Mouse (Mus musculus) C2C12 (cell line): ENCODE measurements at regions not wholly inside any gene's neighbourhood (a gene's known extent, or its start where the extent isn't known, plus 50 kb on each side); places are given as distances from the start of the nearest gene placed in this dataset.

Experiments
- H3K27me3 ChIP-seq: one replicate; pipeline ENCODE4 v1.6.1; 2011; ENCODE audit not compliant: control insufficient read depth, insufficient read depth, insufficient read length
- H3K36me3 ChIP-seq: one replicate; pipeline ENCODE4 v1.6.1; 2011; ENCODE audit not compliant: control insufficient read depth, insufficient read depth
- H3K4me3 ChIP-seq: one replicate; pipeline ENCODE4 v1.5.1; 2011; ENCODE audit warnings: mild to moderate bottlenecking, control low read depth; ENCODE audit not compliant: poor library complexity, insufficient read depth, severe bottlenecking
- H3K79me2 ChIP-seq: one replicate; pipeline ENCODE4 v1.6.1; 2011; ENCODE audit not compliant: control insufficient read depth, insufficient read depth
- H3K79me3 ChIP-seq: one replicate; pipeline ENCODE4 v1.6.1; 2011; ENCODE audit warnings: low read depth, control low read depth
- H3ac ChIP-seq: one replicate; pipeline ENCODE3; 2011; ENCODE audit warnings: low read depth; ENCODE audit not compliant: control insufficient read depth, insufficient read length
- CEBPB ChIP-seq: IDR thresholded peaks from one replicate; pipeline ENCODE4 v1.6.1; 2011; ENCODE audit warnings: low read depth, mild to moderate bottlenecking, control low read depth, moderate library complexity
- CTCF ChIP-seq: IDR thresholded peaks from one replicate; pipeline ENCODE4 v1.5.1; 2011; ENCODE audit not compliant: control insufficient read depth, insufficient read depth, insufficient read length
- FOSL1 ChIP-seq: IDR thresholded peaks from one replicate; pipeline ENCODE4 v1.8.0; 2011; ENCODE audit warnings: mild to moderate bottlenecking, low read length; ENCODE audit not compliant: poor library complexity, insufficient read depth, severe bottlenecking
- MAX ChIP-seq: IDR thresholded peaks from one replicate; pipeline ENCODE4 v1.6.1; 2011; ENCODE audit warnings: mild to moderate bottlenecking, control low read depth
- MYOD1 ChIP-seq: IDR thresholded peaks from one replicate; pipeline ENCODE4 v1.6.1; 2011; ENCODE audit warnings: low read depth; ENCODE audit not compliant: control insufficient read depth, insufficient read length
- MYOG ChIP-seq: IDR thresholded peaks from one replicate; pipeline ENCODE4 v1.6.1; 2011; ENCODE audit not compliant: control insufficient read depth, insufficient read length; ENCODE audit errors: extremely low read depth
- USF1 ChIP-seq: IDR thresholded peaks from one replicate; pipeline ENCODE4 v1.6.1; 2011; ENCODE audit warnings: low read depth, mild to moderate bottlenecking, control low read depth, moderate library complexity

DNA sequence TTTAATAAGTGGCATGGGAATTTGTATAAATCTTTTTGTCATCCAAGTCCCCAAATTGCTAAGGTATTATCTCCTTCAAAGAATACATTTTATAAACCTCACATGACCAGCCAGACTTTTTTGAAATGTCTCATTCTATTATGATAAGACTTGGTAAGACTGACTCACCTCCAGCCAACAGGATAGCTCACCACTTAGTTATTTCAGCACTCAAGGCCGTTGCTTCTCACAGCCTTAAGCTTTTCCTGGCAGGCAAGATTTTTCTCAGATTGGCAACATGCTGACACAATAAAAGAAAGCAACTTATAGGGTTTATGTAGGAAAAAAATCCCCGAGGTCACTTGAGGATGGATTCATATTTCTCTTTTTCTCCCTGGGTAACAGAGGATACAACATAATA lies 935.9 kb upstream of the Acvr2a start:
- H3K4me3 ChIP-seq = no peak overlapping the region
- H3K27me3 ChIP-seq = no peaks in the 10 kb centered on the region
- H3K36me3 ChIP-seq = no peaks in the 10 kb centered on the region
- H3ac ChIP-seq = no peak overlapping the region
- no peaks in the 10 kb centered on the region for H3K79me3 ChIP-seq
- no peaks in the 10 kb centered on the region for H3K79me2 ChIP-seq
- TF ChIP-seq MYOD1 (no peak), CTCF (no peak), USF1 (no peak), MYOG (no peak), CEBPB (no peak), FOSL1 (no peak)

GRCm38 (mm10) chr2:47879071-47879470 lies 934.8 kb upstream of the Acvr2a start:
- no peaks in the 10 kb centered on the region for H3K79me2 ChIP-seq
- no peaks in the 10 kb centered on the region for H3K27me3 ChIP-seq
- H3ac ChIP-seq = no peak overlapping the region
- no peaks in the 10 kb centered on the region for H3K79me3 ChIP-seq
- H3K4me3 ChIP-seq = no peak overlapping the region
- TF ChIP-seq USF1 (no peak), MYOG (no peak), FOSL1 (no peak), CTCF (no peak), MAX (no peak)
- H3K36me3 ChIP-seq = no peaks in the 10 kb centered on the region

DNA sequence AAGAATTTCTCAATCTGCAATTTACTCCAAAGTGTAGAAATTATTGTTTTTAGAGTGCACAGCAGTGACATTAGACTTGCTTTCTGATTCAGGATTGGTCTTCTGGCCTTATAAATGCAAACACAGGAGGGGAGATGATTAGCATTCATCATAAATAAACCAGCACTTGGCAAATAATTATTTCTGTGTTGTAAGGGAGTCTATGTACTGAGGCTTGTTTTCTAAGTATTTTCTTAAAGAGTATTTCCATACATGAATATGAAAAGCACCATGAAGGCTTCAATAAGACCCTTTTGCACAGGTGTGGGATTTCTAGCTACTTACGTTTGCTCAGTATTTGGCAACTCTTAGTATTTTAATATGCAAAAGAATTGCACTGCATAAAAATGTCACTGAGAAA lies 934.1 kb upstream of the Acvr2a start:
- Histone ChIP-seq H3K4me3 (no peak overlapping the region), H3K27me3 (no peaks in the 10 kb centered on the region), H3K36me3 (no peaks in the 10 kb centered on the region), H3ac (no peak overlapping the region), H3K79me3 (no peaks in the 10 kb centered on the region), H3K79me2 (no peaks in the 10 kb centered on the region)
- TF ChIP-seq CEBPB (no peak), MYOD1 (no peak), CTCF (no peak), USF1 (no peak), MYOG (no peak), FOSL1 (no peak), MAX (no peak)

GRCm38 (mm10) chr2:47888166-47888565 lies 925.7 kb upstream of the Acvr2a start:
- Histone ChIP-seq H3K27me3 (no peaks in the 10 kb centered on the region), H3K79me3 (no peaks in the 10 kb centered on the region), H3ac (no peak overlapping the region), H3K4me3 (no peak overlapping the region), H3K79me2 (no peaks in the 10 kb centered on the region), H3K36me3 (no peaks in the 10 kb centered on the region)
- TF ChIP-seq MYOG (no peak), CTCF (no peak), MYOD1 (no peak), MAX (no peak), FOSL1 (no peak), USF1 (no peak), CEBPB (no peak)

- no peaks in the 10 kb centered on the region for H3K79me2 ChIP-seq
- H3K27me3 ChIP-seq = no peaks in the 10 kb centered on the region
- H3K79me3 ChIP-seq = no peaks in the 10 kb centered on the region
- TF ChIP-seq USF1 (no peak), CTCF (no peak), MAX (no peak), CEBPB (no peak), MYOG (no peak), FOSL1 (no peak), MYOD1 (no peak)
- H3ac ChIP-seq = no peak overlapping the region
- no peak overlapping the region for H3K4me3 ChIP-seq
- H3K36me3 ChIP-seq = no peaks in the 10 kb centered on the region
Measured at GRCm38 (mm10) chr2:47891366-47891765, 922.5 kb upstream of the Acvr2a start.

DNA sequence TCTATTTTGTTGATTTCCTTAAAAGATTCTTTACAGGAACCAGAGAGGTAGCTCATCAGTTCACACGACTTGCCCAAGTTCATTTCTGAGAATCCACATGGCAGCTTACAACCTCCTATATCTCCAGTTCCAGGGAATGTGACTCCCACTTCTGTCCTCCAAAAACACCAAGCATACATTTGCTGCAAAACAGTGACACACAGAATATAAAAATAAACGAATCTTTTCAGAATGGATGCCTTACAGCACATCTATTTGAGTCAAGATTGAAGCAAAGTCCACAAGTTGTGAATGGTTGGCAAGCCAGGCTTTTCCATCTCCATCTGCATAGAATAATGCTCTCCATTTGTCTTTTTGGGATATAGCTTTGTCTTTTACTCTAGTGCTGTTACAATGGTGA lies 921.0 kb upstream of the Acvr2a start:
- no peaks in the 10 kb centered on the region for H3K79me3 ChIP-seq
- TF ChIP-seq CTCF = no peak
- no peak overlapping the region for H3K4me3 ChIP-seq

More for the DNA sequence above, 921.0 kb upstream of the Acvr2a start:
- Histone ChIP-seq H3K27me3 (no peaks in the 10 kb centered on the region), H3ac (no peak overlapping the region), H3K36me3 (no peaks in the 10 kb centered on the region), H3K79me2 (no peaks in the 10 kb centered on the region)
